Mouse (Mus musculus): ENCODE results near the gene Sec1.
"Not testable (repeated sequence)": the region's sequence is repeated elsewhere in the genome, so short reads cannot be mapped to it uniquely, and the experiment has no call there.

Sec1 gene

GRCm38 (mm10) chr7:45679966-45680621 is 14.1 kb downstream of the Sec1 start:
- DNase-seq (ENCODE audit: low read depth, low spot score): no peak

- no peak for DNase-seq (ENCODE audit: low read depth, low spot score)
Observed at GRCm38 (mm10) chr7:45678513-45678912, 15.7 kb downstream of the Sec1 start.

- no peak for DNase-seq (ENCODE audit: low read depth, low spot score)
Observed at GRCm38 (mm10) chr7:45677627-45678295, 16.4 kb downstream of the Sec1 start.

- DNase-seq (ENCODE audit: low read depth, low spot score): no peak
Observed at GRCm38 (mm10) chr7:45668921-45669320, 25.3 kb downstream of the Sec1 start.

GRCm38 (mm10) chr7:45667761-45668160 is 26.4 kb downstream of the Sec1 start:
- no peak for DNase-seq (ENCODE audit: low read depth, low spot score)

- DNase-seq (ENCODE audit: low read depth, low spot score): no peak
Observed at GRCm38 (mm10) chr7:45666161-45666560, 28.0 kb downstream of the Sec1 start, which contains the start of gene Fut2. TSS of gene Fut2 (minus strand) at chr7:45666394.

- DNase-seq (ENCODE audit: low read depth, low spot score): no peak
Observed at GRCm38 (mm10) chr7:45665303-45666138, 28.7 kb downstream of the Sec1 start.

- DNase-seq (ENCODE audit: low read depth, low spot score): not testable (repeated sequence)
Observed at GRCm38 (mm10) chr7:45661702-45662101, 32.5 kb downstream of the Sec1 start.

GRCm38 (mm10) chr7:45660746-45661478 is 33.3 kb downstream of the Sec1 start:
- DNase-seq (ENCODE audit: low read depth, low spot score): no peak

GRCm38 (mm10) chr7:45654424-45655047 is 39.7 kb downstream of the Sec1 start:
- peak; percentile 23 for DNase-seq (ENCODE audit: low read depth, low spot score)

- not testable (repeated sequence) for DNase-seq (ENCODE audit: low read depth, low spot score)
Observed at GRCm38 (mm10) chr7:45650484-45650883, 43.7 kb downstream of the Sec1 start.

GRCm38 (mm10) chr7:45649351-45649750 is 44.9 kb downstream of the Sec1 start:
- DNase-seq (ENCODE audit: low read depth, low spot score): no peak

GRCm38 (mm10) chr7:45646671-45647070 is 47.5 kb downstream of the Sec1 start:
- no peak for DNase-seq (ENCODE audit: low read depth, low spot score)

GRCm38 (mm10) chr7:45645591-45645971 is 48.6 kb downstream of the Sec1 start:
- no peak for DNase-seq (ENCODE audit: low read depth, low spot score)

GRCm38 (mm10) chr7:45644872-45645590 is 49.2 kb downstream of the Sec1 start:
- DNase-seq (ENCODE audit: low read depth, low spot score): no peak

- DNase-seq (ENCODE audit: low read depth, low spot score): peak; percentile 79
Observed at GRCm38 (mm10) chr7:45644183-45644582, 50.0 kb downstream of the Sec1 start.

GRCm38 (mm10) chr7:45643441-45644178 is 50.6 kb downstream of the Sec1 start:
- DNase-seq (ENCODE audit: low read depth, low spot score): peak; percentile 98

GRCm38 (mm10) chr7:45642503-45643255 is 51.5 kb downstream of the Sec1 start:
- no peak for DNase-seq (ENCODE audit: low read depth, low spot score)

- DNase-seq (ENCODE audit: low read depth, low spot score): no peak
Observed at GRCm38 (mm10) chr7:45642083-45642482, 52.1 kb downstream of the Sec1 start.
